Mouse (Mus musculus): ENCODE data around the gene Gm9821. TPM values are rescaled to one million over a fixed set of nuclear protein-coding genes. Genes with fewer than 3 reads are reported as not detected.
A peak's percentile ranks its signal among the peaks of the same experiment; 100 is the strongest.

Gm9821 gene
- polyA plus RNA-seq (2015; fragmentation: Nextera tagmentation; extraction: Ambion mirVana), result 0.11 TPM in 1 of 2 replicates, not detected in the other

DNA sequence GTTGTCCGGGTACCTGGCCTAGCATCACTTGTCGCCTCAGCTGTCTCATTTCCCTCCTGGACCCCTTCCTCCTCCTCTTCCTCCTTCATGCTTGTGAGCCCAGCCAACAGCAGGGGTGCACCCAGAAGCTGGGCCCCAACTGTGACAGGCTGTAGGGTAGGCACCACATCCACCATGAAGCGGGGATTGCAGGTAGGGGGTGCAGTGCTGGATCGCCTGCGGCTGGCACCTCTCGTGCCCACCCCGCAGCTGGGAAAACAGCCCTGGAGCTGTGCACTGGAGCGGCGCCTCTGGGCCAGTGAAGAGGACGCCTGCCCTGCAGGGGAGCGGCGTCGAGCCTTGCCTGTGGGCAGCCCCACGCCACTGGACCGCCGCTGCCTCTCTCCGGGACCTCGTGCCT is at the start of gene Gm9821:
Gene Gm9821, plus strand, starts transcription at position 221 of the 400 bp plus-strand sequence.
- Histone ChIP-seq H3K36me3 (ENCODE audit: control insufficient read depth, insufficient read depth, low read length) (peaks cover 2% of the 10 kb centered on the region; the same call in 1 of the 2 replicates), H3K27me3 (ENCODE audit: control insufficient read depth, insufficient read depth, low read depth, low read length) (no peaks in the 10 kb centered on the region), H3K4me2 (ENCODE audit: low read length) (no peak within 1 kb of the TSS), H3K4me1 (ENCODE audit: control insufficient read depth, insufficient read depth, low read length) (peaks cover 12% of the 10 kb centered on the region), H3K9me3 (replicated peaks; ENCODE audit: control insufficient read depth, low read length, poor library complexity, severe bottlenecking) (no peaks in the 10 kb centered on the region), H3K27ac (ENCODE audit: low read length) (no peak within 1 kb of the TSS), H3K4me3 (ENCODE audit: low read depth, low read length) (no peak within 1 kb of the TSS), H3K9ac (ENCODE audit: low read depth, low read length) (no peak within 1 kb of the TSS)
- no peak for ATAC-seq
- 79% methylated on average over 17 of the region's 18 CpGs for WGBS

DNA sequence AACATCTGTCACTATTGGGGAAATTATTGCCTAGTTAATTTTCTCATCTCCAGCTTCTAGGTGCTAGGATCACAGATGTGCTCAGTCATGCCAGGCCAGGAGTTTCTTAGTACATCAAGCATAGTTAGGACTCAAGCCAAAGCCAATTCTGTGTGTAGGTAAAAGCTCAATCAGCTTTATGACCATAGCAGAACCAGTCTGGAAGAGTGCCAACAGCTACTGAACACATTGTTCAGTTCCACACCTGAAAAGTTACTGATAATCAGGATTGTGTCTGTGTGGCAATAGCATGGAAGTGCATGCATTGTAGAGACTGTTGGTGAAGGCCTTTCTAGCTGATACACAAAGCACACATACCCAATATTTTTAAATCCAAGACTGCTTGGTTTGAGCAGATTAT is 47.5 kb upstream of the Gm9821 start:
- H3K4me3 ChIP-seq (ENCODE audit: low read depth, low read length), result no peak overlapping the region
- no peaks in the 10 kb centered on the region for H3K27me3 ChIP-seq (ENCODE audit: control insufficient read depth, insufficient read depth, low read depth, low read length)
- no peak overlapping the region for H3K9ac ChIP-seq (ENCODE audit: low read depth, low read length)
- peaks cover 3% of the 10 kb centered on the region; the same call in 1 of the 2 replicates for H3K36me3 ChIP-seq (ENCODE audit: control insufficient read depth, insufficient read depth, low read length)
- no peak overlapping the region for H3K4me2 ChIP-seq (ENCODE audit: low read length)
- no peak for ATAC-seq
- H3K27ac ChIP-seq (ENCODE audit: low read length), result no peak overlapping the region
- H3K9me3 ChIP-seq (replicated peaks; ENCODE audit: control insufficient read depth, low read length, poor library complexity, severe bottlenecking), result no peaks in the 10 kb centered on the region
- no peaks in the 10 kb centered on the region for H3K4me1 ChIP-seq (ENCODE audit: control insufficient read depth, insufficient read depth, low read length)

DNA sequence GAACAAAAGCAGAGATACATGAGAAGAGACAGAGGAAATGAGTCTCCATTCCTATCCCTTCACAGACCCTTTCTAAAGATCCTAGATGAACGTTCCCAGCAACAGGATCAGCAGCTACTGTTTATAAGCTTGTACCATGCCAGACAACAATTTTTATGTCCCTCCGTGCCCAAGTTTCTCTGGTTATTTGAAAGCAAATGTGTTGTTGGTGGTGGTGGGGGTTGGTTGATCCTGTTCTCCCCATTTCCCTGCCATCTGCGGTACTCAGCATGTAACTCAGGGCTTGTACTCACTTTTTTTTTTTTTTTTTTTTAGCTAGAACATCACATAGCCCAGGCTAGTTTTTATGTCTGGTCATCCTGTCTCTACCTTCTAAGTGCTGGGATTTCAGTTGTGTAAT is 46.4 kb upstream of the Gm9821 start:
- H3K27ac ChIP-seq (ENCODE audit: low read length), result no peak overlapping the region
- no peak overlapping the region for H3K4me2 ChIP-seq (ENCODE audit: low read length)
- ATAC-seq, result no peak
- H3K9ac ChIP-seq (ENCODE audit: low read depth, low read length), result no peak overlapping the region
- H3K36me3 ChIP-seq (ENCODE audit: control insufficient read depth, insufficient read depth, low read length), result peaks cover 3% of the 10 kb centered on the region; the same call in 1 of the 2 replicates
- no peaks in the 10 kb centered on the region for H3K9me3 ChIP-seq (replicated peaks; ENCODE audit: control insufficient read depth, low read length, poor library complexity, severe bottlenecking)
- H3K27me3 ChIP-seq (ENCODE audit: control insufficient read depth, insufficient read depth, low read depth, low read length), result no peaks in the 10 kb centered on the region
- H3K4me3 ChIP-seq (ENCODE audit: low read depth, low read length), result no peak overlapping the region
- H3K4me1 ChIP-seq (ENCODE audit: control insufficient read depth, insufficient read depth, low read length), result no peaks in the 10 kb centered on the region
- WGBS, result 97% methylated on average over 3 of the region's 3 CpGs

DNA sequence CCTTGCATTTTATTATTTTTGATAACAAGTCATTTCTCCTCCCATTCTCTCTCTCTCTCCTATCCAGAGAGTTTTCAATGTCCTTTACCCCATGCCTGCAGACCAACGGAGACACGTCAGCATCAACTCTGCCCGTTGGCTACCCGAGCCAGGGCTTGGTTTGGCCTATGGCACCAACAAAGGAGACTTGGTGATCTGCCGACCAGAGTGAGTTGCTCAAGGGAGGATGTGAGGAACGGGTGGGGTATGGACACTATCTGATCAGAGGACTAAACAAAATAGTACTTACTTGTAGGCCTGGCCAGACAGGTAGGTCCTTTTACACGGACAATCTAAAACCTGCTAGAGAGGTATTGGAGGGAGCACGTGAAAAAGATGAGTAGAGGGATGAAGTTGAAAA is 45.1 kb upstream of the Gm9821 start:
- H3K9ac ChIP-seq (ENCODE audit: low read depth, low read length), result no peak overlapping the region
- WGBS, result 94% methylated on average over 8 of the region's 8 CpGs
- no peaks in the 10 kb centered on the region for H3K9me3 ChIP-seq (replicated peaks; ENCODE audit: control insufficient read depth, low read length, poor library complexity, severe bottlenecking)
- H3K4me1 ChIP-seq (ENCODE audit: control insufficient read depth, insufficient read depth, low read length), result no peaks in the 10 kb centered on the region
- no peak overlapping the region for H3K27ac ChIP-seq (ENCODE audit: low read length)
- H3K4me2 ChIP-seq (ENCODE audit: low read length), result no peak overlapping the region
- H3K4me3 ChIP-seq (ENCODE audit: low read depth, low read length), result no peak overlapping the region
- peaks cover 3% of the 10 kb centered on the region; the same call in 1 of the 2 replicates for H3K36me3 ChIP-seq (ENCODE audit: control insufficient read depth, insufficient read depth, low read length)
- ATAC-seq, result no peak
- H3K27me3 ChIP-seq (ENCODE audit: control insufficient read depth, insufficient read depth, low read depth, low read length), result no peaks in the 10 kb centered on the region

DNA sequence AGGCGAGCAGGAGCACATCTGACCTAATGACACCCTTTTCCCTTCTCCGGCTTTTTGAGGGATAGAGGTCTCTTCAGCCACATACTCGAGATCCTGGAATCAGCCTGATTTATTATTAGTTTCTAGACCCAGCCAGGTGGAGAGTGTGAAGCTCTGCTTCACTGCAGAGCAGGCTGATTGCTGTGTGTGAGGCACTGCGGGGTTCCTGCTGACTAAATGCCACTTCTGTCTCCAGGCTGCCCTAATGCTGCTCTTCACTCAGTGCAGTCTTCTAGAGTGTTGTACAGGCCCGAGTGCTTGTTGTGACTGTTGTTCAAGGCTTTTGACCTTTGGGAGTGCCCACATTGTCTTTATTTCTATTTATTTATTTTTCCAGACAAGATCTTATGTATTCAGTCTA is 43.2 kb upstream of the Gm9821 start:
- Histone ChIP-seq H3K9ac (ENCODE audit: low read depth, low read length) (no peak overlapping the region), H3K4me3 (ENCODE audit: low read depth, low read length) (no peak overlapping the region), H3K36me3 (ENCODE audit: control insufficient read depth, insufficient read depth, low read length) (peaks cover 3% of the 10 kb centered on the region; the same call in 1 of the 2 replicates), H3K9me3 (replicated peaks; ENCODE audit: control insufficient read depth, low read length, poor library complexity, severe bottlenecking) (no peaks in the 10 kb centered on the region), H3K27me3 (ENCODE audit: control insufficient read depth, insufficient read depth, low read depth, low read length) (no peaks in the 10 kb centered on the region), H3K4me2 (ENCODE audit: low read length) (no peak overlapping the region), H3K27ac (ENCODE audit: low read length) (no peak overlapping the region), H3K4me1 (ENCODE audit: control insufficient read depth, insufficient read depth, low read length) (no peaks in the 10 kb centered on the region)
- WGBS, result 63% methylated on average over 5 of the region's 5 CpGs
- no peak for ATAC-seq

DNA sequence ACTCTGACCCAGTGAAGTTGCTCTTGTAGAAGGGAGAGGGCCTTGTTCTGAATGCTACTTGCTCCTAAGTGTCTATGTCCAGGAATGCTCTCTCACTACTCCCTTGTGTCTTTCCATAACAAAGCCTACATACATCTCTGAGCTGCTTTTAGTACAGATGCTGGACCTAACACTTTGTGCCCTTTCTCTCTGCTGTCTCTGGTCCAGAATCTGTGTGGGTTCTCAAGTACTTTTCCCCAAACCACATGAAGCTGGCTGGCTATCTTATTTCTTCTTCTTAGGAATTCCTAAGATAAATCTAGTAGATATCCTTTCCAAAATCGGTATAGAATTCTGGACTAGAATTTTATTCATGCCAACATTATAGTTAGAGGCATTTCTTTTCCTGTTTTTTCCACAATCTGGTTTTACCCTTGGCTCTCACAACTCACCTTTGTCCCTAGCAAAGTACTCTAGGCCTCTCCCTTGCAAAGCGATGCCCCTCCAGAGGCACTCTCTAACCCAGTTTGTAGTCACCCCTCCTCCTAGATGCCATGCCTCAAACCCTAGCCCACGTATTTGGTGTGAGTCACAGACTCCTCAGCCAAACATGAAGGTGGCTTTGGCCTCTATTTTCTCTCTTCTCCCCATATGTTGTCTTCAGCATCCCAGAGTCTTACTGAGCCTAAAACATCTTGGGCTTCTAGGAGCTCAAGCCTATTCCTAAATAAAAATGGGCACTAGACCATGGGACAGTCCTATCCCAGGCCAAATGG is 42.2 kb upstream of the Gm9821 start:
- no peak overlapping the region for H3K4me3 ChIP-seq (ENCODE audit: low read depth, low read length)
- H3K27ac ChIP-seq (ENCODE audit: low read length), result no peak overlapping the region
- H3K9ac ChIP-seq (ENCODE audit: low read depth, low read length), result no peak overlapping the region
- H3K4me2 ChIP-seq (ENCODE audit: low read length), result no peak overlapping the region
- H3K27me3 ChIP-seq (ENCODE audit: control insufficient read depth, insufficient read depth, low read depth, low read length), result no peaks in the 10 kb centered on the region
- ATAC-seq, result no peak
- H3K4me1 ChIP-seq (ENCODE audit: control insufficient read depth, insufficient read depth, low read length), result no peaks in the 10 kb centered on the region
- WGBS, result 92% methylated on average over 3 of the region's 3 CpGs
- H3K9me3 ChIP-seq (replicated peaks; ENCODE audit: control insufficient read depth, low read length, poor library complexity, severe bottlenecking), result no peaks in the 10 kb centered on the region
- peaks cover 3% of the 10 kb centered on the region; the same call in 1 of the 2 replicates for H3K36me3 ChIP-seq (ENCODE audit: control insufficient read depth, insufficient read depth, low read length)

DNA sequence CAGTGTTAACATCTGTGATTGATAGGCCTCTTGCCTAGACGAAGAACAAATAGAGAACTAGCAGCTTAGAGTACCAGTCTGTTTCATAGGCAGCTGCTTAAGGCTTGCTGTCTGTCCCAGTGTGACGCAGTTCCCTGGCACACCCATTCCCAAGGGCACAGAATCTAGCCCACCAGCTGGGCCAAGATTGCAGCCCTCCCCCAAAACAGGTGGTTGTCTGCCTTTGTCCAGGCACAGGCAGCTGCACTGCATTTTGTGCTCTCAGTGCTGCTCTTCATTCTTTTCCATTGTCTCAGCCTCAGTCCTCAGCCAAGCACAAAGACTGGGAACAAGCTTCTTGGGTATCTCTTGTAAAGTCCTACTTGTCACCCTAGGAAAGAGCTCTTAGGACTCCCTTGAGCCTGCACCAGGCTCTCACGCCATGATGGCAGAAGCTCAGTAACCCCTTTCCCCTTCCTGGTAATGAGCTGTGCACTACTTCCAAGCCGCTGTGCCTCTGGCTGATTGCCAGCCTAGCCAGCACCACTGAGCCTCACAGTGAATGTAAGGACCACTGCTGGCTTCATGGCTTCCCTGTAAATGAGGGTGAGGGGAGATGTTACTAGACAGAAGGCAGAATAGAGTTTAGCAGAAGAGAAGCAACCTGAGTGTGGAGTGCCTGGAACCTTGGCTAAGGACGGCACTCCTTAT is 40.7 kb upstream of the Gm9821 start:
- peaks cover 3% of the 10 kb centered on the region; the same call in 1 of the 2 replicates for H3K36me3 ChIP-seq (ENCODE audit: control insufficient read depth, insufficient read depth, low read length)
- ATAC-seq, result 0 out of 2 replicates have a peak, but pooled peaks have one; percentile 28

DNA sequence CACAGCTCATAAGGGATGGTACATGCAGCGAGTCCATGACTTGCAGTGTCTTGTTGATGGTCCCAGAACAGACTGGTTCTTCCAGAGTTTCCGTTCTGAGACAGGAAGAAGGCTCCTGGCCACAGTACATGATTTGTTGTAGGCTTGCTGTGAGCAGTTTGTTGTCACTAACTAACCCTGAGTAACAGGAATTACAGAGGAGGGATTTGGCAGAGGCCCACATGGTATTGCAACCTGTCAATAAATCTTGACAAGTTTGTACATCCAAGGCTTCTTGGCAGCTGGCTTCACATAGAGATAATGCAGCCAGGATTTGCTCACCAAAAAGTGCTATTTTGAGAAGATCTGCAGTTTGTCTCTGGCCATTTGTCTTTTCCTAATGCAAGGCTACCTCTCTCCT is 39.4 kb upstream of the Gm9821 start:
- ATAC-seq, result no peak
- 96% methylated on average over 2 of the region's 2 CpGs for WGBS

More for the DNA sequence above, 40.7 kb upstream of the Gm9821 start:
- H3K9me3 ChIP-seq (replicated peaks; ENCODE audit: control insufficient read depth, low read length, poor library complexity, severe bottlenecking), result no peaks in the 10 kb centered on the region
- H3K4me2 ChIP-seq (ENCODE audit: low read length), result no peak overlapping the region
- no peak overlapping the region for H3K9ac ChIP-seq (ENCODE audit: low read depth, low read length)
- peak overlapping the region; percentile 36; the same call in 1 of the 2 replicates for H3K27ac ChIP-seq (ENCODE audit: low read length)
- no peaks in the 10 kb centered on the region for H3K27me3 ChIP-seq (ENCODE audit: control insufficient read depth, insufficient read depth, low read depth, low read length)
- no peak overlapping the region for H3K4me3 ChIP-seq (ENCODE audit: low read depth, low read length)
- 49% methylated on average over 5 of the region's 5 CpGs for WGBS
- no peaks in the 10 kb centered on the region for H3K4me1 ChIP-seq (ENCODE audit: control insufficient read depth, insufficient read depth, low read length)

DNA sequence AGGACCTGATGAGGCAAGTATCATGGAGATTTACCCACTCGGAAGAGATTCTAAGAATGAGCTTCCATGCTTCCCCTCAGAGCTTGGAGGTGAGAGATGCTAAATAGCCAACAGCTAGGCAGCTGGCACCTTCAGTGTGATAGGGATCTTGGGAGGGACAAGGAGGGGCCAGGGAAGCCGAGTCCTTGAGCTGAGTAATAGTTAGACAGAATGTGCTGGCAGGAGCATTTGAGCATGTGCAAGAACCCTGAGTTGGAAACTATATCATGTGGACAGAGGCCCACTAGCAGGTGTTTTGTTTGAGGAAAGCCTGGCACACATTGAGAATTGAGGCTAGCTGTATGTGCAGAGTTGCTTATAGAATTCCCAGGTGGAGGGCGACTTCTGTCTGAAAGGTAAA is 32.9 kb upstream of the Gm9821 start:
- Histone ChIP-seq H3K27ac (ENCODE audit: low read length) (no peak overlapping the region), H3K4me1 (ENCODE audit: control insufficient read depth, insufficient read depth, low read length) (no peaks in the 10 kb centered on the region), H3K36me3 (ENCODE audit: control insufficient read depth, insufficient read depth, low read length) (peaks cover 20% of the 10 kb centered on the region), H3K27me3 (ENCODE audit: control insufficient read depth, insufficient read depth, low read depth, low read length) (no peaks in the 10 kb centered on the region), H3K9ac (ENCODE audit: low read depth, low read length) (no peak overlapping the region), H3K9me3 (replicated peaks; ENCODE audit: control insufficient read depth, low read length, poor library complexity, severe bottlenecking) (no peaks in the 10 kb centered on the region), H3K4me2 (ENCODE audit: low read length) (no peak overlapping the region), H3K4me3 (ENCODE audit: low read depth, low read length) (no peak overlapping the region)
- ATAC-seq, result no peak
- 90% methylated on average over 3 of the region's 3 CpGs for WGBS

More for the DNA sequence above, 39.4 kb upstream of the Gm9821 start:
- Histone ChIP-seq H3K9ac (ENCODE audit: low read depth, low read length) (no peak overlapping the region), H3K27ac (ENCODE audit: low read length) (no peak overlapping the region), H3K4me2 (ENCODE audit: low read length) (no peak overlapping the region), H3K4me1 (ENCODE audit: control insufficient read depth, insufficient read depth, low read length) (no peaks in the 10 kb centered on the region), H3K27me3 (ENCODE audit: control insufficient read depth, insufficient read depth, low read depth, low read length) (no peaks in the 10 kb centered on the region), H3K36me3 (ENCODE audit: control insufficient read depth, insufficient read depth, low read length) (no peaks in the 10 kb centered on the region), H3K9me3 (replicated peaks; ENCODE audit: control insufficient read depth, low read length, poor library complexity, severe bottlenecking) (no peaks in the 10 kb centered on the region), H3K4me3 (ENCODE audit: low read depth, low read length) (no peak overlapping the region)

Measured in midbrain, embryonic 16.5 days (tissue).